Mouse (Mus musculus) brain, adult 2 months (tissue): ENCODE measurements around the gene Fam243.

Experiments
- DNase-seq: peaks from one replicate; pipeline ENCODE4 v3.0.0; 2011; ENCODE audit warnings: low read depth, low spot score

The Fam243 gene

GRCm38 (mm10) chr16:92321341-92321740, at the start of gene Fam243:
Gene Fam243, minus strand, starts transcription at chr16:92321441.
- DNase-seq, result no peak

- DNase-seq, result peak; percentile 10
Observed at GRCm38 (mm10) chr16:92369260-92369659, 48.0 kb upstream of the Fam243 start.

GRCm38 (mm10) chr16:92365477-92365876, 44.2 kb upstream of the Fam243 start:
- DNase-seq, result no peak

- peak; percentile 26 for DNase-seq
Observed at GRCm38 (mm10) chr16:92360711-92361110, 39.5 kb upstream of the Fam243 start.

- no peak for DNase-seq
Observed at GRCm38 (mm10) chr16:92359229-92359628, 38.0 kb upstream of the Fam243 start, which contains the start of gene Kcne1. Gene Kcne1, minus strand, starts transcription at chr16:92359468.

- DNase-seq, result no peak
Observed at GRCm38 (mm10) chr16:92358734-92359133, 37.5 kb upstream of the Fam243 start.

GRCm38 (mm10) chr16:92357566-92357965, 36.3 kb upstream of the Fam243 start:
- DNase-seq, result no peak

- DNase-seq, result no peak
Observed at GRCm38 (mm10) chr16:92357023-92357422, 35.8 kb upstream of the Fam243 start.

- DNase-seq, result no peak
Observed at GRCm38 (mm10) chr16:92355982-92356381, 34.7 kb upstream of the Fam243 start.

- no peak for DNase-seq
Observed at GRCm38 (mm10) chr16:92355366-92355765, 34.1 kb upstream of the Fam243 start.

GRCm38 (mm10) chr16:92353897-92354296, 32.7 kb upstream of the Fam243 start:
- DNase-seq, result no peak

- no peak for DNase-seq
Observed at GRCm38 (mm10) chr16:92353295-92353694, 32.1 kb upstream of the Fam243 start.

- peak; percentile 67 for DNase-seq
Observed at GRCm38 (mm10) chr16:92348941-92349340, 27.7 kb upstream of the Fam243 start.

GRCm38 (mm10) chr16:92346297-92346916, 25.2 kb upstream of the Fam243 start:
- DNase-seq, result peak; percentile 23

GRCm38 (mm10) chr16:92345177-92345576, 23.9 kb upstream of the Fam243 start:
- no peak for DNase-seq

GRCm38 (mm10) chr16:92340612-92341511, 19.6 kb upstream of the Fam243 start:
- DNase-seq, result peak; percentile 83

- peak; percentile 87 for DNase-seq
Observed at GRCm38 (mm10) chr16:92336280-92336679, 15.0 kb upstream of the Fam243 start.

GRCm38 (mm10) chr16:92334600-92334999, 13.4 kb upstream of the Fam243 start:
- DNase-seq, result no peak

- DNase-seq, result no peak
Observed at GRCm38 (mm10) chr16:92330966-92331365, 9.7 kb upstream of the Fam243 start.

- DNase-seq, result peak; percentile 77
Observed at GRCm38 (mm10) chr16:92327911-92328310, 6.7 kb upstream of the Fam243 start.

- DNase-seq, result no peak
Observed at GRCm38 (mm10) chr16:92325062-92325406, 3.8 kb upstream of the Fam243 start.

GRCm38 (mm10) chr16:92324309-92325061, 3.2 kb upstream of the Fam243 start:
- DNase-seq, result no peak
